Mouse (Mus musculus): ENCODE measurements at regions not wholly inside any gene's neighbourhood (a gene's known extent, or its start where the extent isn't known, plus 50 kb on each side); places are given as distances from the start of the nearest gene placed in this dataset.

GRCm38 (mm10) chr16:29848527-29848926 is 215.7 kb upstream of the Hes1 start:
- no peaks in the 10 kb centered on the region for H3K4me1 ChIP-seq (ENCODE audit: control insufficient read depth, insufficient read depth, low read length)
- H3K27ac ChIP-seq (ENCODE audit: insufficient read depth, low read length), result no peak overlapping the region
- H3K4me3 ChIP-seq (ENCODE audit: insufficient read depth, low read length), result no peak overlapping the region
- TF ChIP-seq POLR2A (IDR thresholded peaks at IDR 0.05; ENCODE audit: extremely low read depth, insufficient read depth, low read length) (no peak), CTCF (IDR thresholded peaks at IDR 0.05; ENCODE audit: extremely low read depth, insufficient read depth, low read length) (no peak)

- no peak for TF ChIP-seq CTCF (IDR thresholded peaks at IDR 0.05; ENCODE audit: extremely low read depth, insufficient read depth, low read length)
- TF ChIP-seq POLR2A (IDR thresholded peaks at IDR 0.05; ENCODE audit: extremely low read depth, insufficient read depth, low read length), result no peak
- Histone ChIP-seq H3K4me1 (ENCODE audit: control insufficient read depth, insufficient read depth, low read length) (no peaks in the 10 kb centered on the region), H3K27ac (ENCODE audit: insufficient read depth, low read length) (no peak overlapping the region), H3K4me3 (ENCODE audit: insufficient read depth, low read length) (no peak overlapping the region)
These were observed 214.7 kb upstream of the Hes1 start for GRCm38 (mm10) chr16:29849511-29849910.

DNA sequence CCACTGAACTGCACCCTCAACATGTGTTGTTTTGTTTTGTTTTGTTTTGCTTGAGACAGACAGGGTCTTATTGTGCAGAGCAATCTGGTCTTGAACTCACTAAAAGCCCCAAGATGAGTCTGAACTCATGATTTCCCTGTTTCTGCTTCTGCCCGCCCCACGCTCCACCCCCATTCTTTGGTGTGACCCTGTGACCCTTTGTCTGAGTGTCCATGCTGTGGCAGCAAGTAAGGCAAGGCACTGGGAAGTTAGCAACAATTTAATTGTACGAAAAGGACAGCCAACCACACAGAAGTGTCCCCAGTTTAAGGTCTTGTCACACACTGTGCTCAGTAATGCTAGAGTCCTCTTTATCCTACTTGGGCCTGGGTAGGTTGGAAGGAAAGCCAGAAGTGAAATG is 213.6 kb upstream of the Hes1 start:
- no peak overlapping the region for H3K4me3 ChIP-seq (ENCODE audit: insufficient read depth, low read length)
- H3K27ac ChIP-seq (ENCODE audit: insufficient read depth, low read length), result no peak overlapping the region
- TF ChIP-seq CTCF (IDR thresholded peaks at IDR 0.05; ENCODE audit: extremely low read depth, insufficient read depth, low read length) (no peak), POLR2A (IDR thresholded peaks at IDR 0.05; ENCODE audit: extremely low read depth, insufficient read depth, low read length) (no peak)
- no peaks in the 10 kb centered on the region for H3K4me1 ChIP-seq (ENCODE audit: control insufficient read depth, insufficient read depth, low read length)

GRCm38 (mm10) chr16:29851827-29852226 is 212.4 kb upstream of the Hes1 start:
- Histone ChIP-seq H3K4me3 (ENCODE audit: insufficient read depth, low read length) (no peak overlapping the region), H3K4me1 (ENCODE audit: control insufficient read depth, insufficient read depth, low read length) (no peaks in the 10 kb centered on the region), H3K27ac (ENCODE audit: insufficient read depth, low read length) (no peak overlapping the region)
- TF ChIP-seq POLR2A (IDR thresholded peaks at IDR 0.05; ENCODE audit: extremely low read depth, insufficient read depth, low read length), result no peak
- no peak for TF ChIP-seq CTCF (IDR thresholded peaks at IDR 0.05; ENCODE audit: extremely low read depth, insufficient read depth, low read length)

DNA sequence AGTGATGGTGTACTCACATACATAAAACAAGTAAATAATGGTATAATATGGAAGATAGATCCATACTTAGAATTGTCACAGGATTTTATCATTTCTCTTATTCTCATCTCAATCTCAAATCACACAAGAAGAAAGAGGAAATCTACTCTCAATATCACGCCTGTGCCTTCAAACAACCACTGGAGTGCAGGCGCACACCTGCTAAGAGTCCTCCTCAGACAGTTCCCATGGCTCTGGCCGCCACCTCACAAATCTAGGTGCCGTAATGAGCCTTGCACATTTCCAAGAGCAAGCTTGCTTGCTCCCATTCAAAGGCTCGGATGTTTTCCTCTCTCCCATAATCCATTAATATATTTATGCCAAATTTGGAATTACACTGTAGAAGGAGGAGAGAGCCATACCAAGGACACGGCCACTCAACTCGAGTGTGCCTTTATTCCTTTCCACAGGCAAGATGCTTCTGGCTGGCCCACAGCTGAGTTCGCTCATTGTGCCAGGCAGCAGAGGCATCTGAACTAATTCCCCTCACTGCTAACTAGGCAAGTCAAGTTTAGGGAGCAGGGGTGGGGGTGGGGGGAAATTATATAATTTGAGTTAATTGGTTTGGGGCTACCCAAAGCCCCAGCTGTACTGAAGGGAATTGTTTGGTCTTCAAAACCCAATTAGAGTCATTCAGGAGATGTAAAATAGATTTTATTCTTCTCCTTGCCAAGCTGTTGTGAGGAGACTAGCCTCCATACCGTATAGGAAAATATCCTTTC is 209.2 kb upstream of the Hes1 start:
- H3K4me3 ChIP-seq (ENCODE audit: insufficient read depth, low read length), result no peak overlapping the region
- TF ChIP-seq CTCF (IDR thresholded peaks at IDR 0.05; ENCODE audit: extremely low read depth, insufficient read depth, low read length) (no peak), POLR2A (IDR thresholded peaks at IDR 0.05; ENCODE audit: extremely low read depth, insufficient read depth, low read length) (no peak)
- H3K27ac ChIP-seq (ENCODE audit: insufficient read depth, low read length), result no peak overlapping the region
- H3K4me1 ChIP-seq (ENCODE audit: control insufficient read depth, insufficient read depth, low read length), result no peaks in the 10 kb centered on the region

GRCm38 (mm10) chr16:29856545-29856944 is 207.6 kb upstream of the Hes1 start:
- TF ChIP-seq POLR2A (IDR thresholded peaks at IDR 0.05; ENCODE audit: extremely low read depth, insufficient read depth, low read length), result no peak
- no peak for TF ChIP-seq CTCF (IDR thresholded peaks at IDR 0.05; ENCODE audit: extremely low read depth, insufficient read depth, low read length)
- no peak overlapping the region for H3K4me3 ChIP-seq (ENCODE audit: insufficient read depth, low read length)
- H3K4me1 ChIP-seq (ENCODE audit: control insufficient read depth, insufficient read depth, low read length), result no peaks in the 10 kb centered on the region
- H3K27ac ChIP-seq (ENCODE audit: insufficient read depth, low read length), result no peak overlapping the region

DNA sequence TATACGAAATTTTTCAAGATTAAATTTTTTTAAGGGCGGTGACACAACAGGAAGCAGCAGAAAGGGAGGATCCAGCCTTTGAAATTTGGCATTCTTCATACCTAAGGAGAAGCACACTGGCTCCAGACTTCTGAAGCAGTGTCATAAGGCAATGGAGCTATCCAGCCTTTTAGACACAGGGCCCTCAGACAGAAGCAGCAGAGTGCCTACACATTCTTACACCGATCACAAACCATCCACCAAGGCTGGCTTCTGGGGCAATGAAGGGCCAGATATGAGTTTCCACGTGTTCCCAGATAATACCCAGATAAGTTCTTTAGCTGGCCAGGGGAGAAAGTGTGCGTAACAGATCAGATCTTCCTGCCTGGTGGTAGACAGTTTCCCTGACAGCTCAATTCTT is 205.5 kb upstream of the Hes1 start:
- TF ChIP-seq CTCF (IDR thresholded peaks at IDR 0.05; ENCODE audit: extremely low read depth, insufficient read depth, low read length) (no peak), POLR2A (IDR thresholded peaks at IDR 0.05; ENCODE audit: extremely low read depth, insufficient read depth, low read length) (no peak)
- H3K27ac ChIP-seq (ENCODE audit: insufficient read depth, low read length), result no peak overlapping the region
- H3K4me1 ChIP-seq (ENCODE audit: control insufficient read depth, insufficient read depth, low read length), result no peaks in the 10 kb centered on the region
- H3K4me3 ChIP-seq (ENCODE audit: insufficient read depth, low read length), result no peak overlapping the region

GRCm38 (mm10) chr16:29860306-29860705 is 203.9 kb upstream of the Hes1 start:
- Histone ChIP-seq H3K4me1 (ENCODE audit: control insufficient read depth, insufficient read depth, low read length) (no peaks in the 10 kb centered on the region), H3K4me3 (ENCODE audit: insufficient read depth, low read length) (no peak overlapping the region), H3K27ac (ENCODE audit: insufficient read depth, low read length) (no peak overlapping the region)
- TF ChIP-seq POLR2A (IDR thresholded peaks at IDR 0.05; ENCODE audit: extremely low read depth, insufficient read depth, low read length) (no peak), CTCF (IDR thresholded peaks at IDR 0.05; ENCODE audit: extremely low read depth, insufficient read depth, low read length) (no peak)

GRCm38 (mm10) chr16:29861056-29861455 is 203.1 kb upstream of the Hes1 start:
- TF ChIP-seq CTCF (IDR thresholded peaks at IDR 0.05; ENCODE audit: extremely low read depth, insufficient read depth, low read length), result no peak
- no peak for TF ChIP-seq POLR2A (IDR thresholded peaks at IDR 0.05; ENCODE audit: extremely low read depth, insufficient read depth, low read length)
- Histone ChIP-seq H3K4me1 (ENCODE audit: control insufficient read depth, insufficient read depth, low read length) (no peaks in the 10 kb centered on the region), H3K27ac (ENCODE audit: insufficient read depth, low read length) (no peak overlapping the region), H3K4me3 (ENCODE audit: insufficient read depth, low read length) (no peak overlapping the region)

DNA sequence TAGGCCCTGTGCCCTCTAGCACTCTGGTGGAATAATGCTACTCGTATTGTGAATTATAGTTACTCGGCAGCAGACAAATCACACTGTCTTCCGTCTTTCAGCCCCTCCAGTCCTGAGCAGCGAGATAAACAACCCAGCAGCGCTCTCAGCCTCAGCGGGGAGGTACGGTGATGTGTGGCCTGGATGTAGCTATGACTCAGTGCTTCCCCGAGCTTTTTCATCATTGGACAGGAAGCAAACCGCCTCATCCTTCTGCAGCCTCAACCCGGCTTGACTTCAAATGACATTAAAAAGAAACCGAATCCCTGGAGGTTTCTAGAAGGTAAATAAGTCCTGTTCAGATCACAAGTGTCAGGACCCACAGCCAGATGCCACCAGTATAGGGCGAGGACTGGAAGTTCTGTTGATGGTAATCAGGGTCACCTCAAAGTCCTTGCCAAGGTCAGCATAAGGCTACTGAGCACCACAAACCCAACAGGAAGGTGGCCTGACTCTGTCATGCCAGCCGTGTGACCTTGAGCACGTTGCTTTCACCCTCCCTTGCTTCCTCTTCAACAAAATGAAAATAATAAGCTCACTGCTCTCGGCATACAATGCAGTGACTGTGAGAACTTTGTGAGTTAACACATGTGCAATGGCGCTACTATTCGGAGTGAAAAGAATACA is 199.0 kb upstream of the Hes1 start:
- H3K27ac ChIP-seq (ENCODE audit: insufficient read depth, low read length), result no peak overlapping the region
- TF ChIP-seq POLR2A (IDR thresholded peaks at IDR 0.05; ENCODE audit: extremely low read depth, insufficient read depth, low read length), result no peak
- no peak for TF ChIP-seq CTCF (IDR thresholded peaks at IDR 0.05; ENCODE audit: extremely low read depth, insufficient read depth, low read length)
- no peaks in the 10 kb centered on the region for H3K4me1 ChIP-seq (ENCODE audit: control insufficient read depth, insufficient read depth, low read length)

More for the DNA sequence above, 199.0 kb upstream of the Hes1 start:
- H3K4me3 ChIP-seq (ENCODE audit: insufficient read depth, low read length), result no peak overlapping the region

Measured in cortical plate, adult 2 months (tissue).